Mouse (Mus musculus): ENCODE data around the gene Npb.

GRCm38 (mm10) chr11:120562949-120563348, 45.3 kb upstream of the Npb start:
- TF ChIP-seq CTCF (IDR thresholded peaks at IDR 0.05; ENCODE audit: insufficient read depth, low read length) = no peak
- no peak for TF ChIP-seq POLR2A (IDR thresholded peaks at IDR 0.05; ENCODE audit: borderline replicate concordance, extremely low read depth, low read depth, low read length)

Measured in lung, adult 2 months (tissue).